28 mouse cellular contexts compared by ENCODE assay signal in genomic region chrX:134844424-134844823, GRCm38 (mm10). TPM values are rescaled to one million over a fixed set of nuclear protein-coding genes. Genes with fewer than 3 reads are reported as not detected.
DNase-seq lines count a peak whose midpoint lies in the region; ATAC-seq and TF ChIP-seq lines count a peak whose summit lies in the region.
"Had no signal": no experiment of that assay in that cellular context is flagged by ENCODE, and none has a peak within 500 bp of the region (broad histone marks: within the 10 kb centered on the region; RNA-seq: fewer than 3 reads in every experiment).

No protein-coding gene starts in this region.

- in situ Hi-C loops in CH12.LX (cut with MboI; ENCODE audit: low pct_ligation_motif_present, low pct_unique_long_range_greater_than_20kb, low sequenced_read_pairs), result no loop called here

- H3K4me2 ChIP-seq in CH12.LX (ENCODE audit: insufficient read depth, low read depth, poor library complexity, severe bottlenecking), result no peak overlapping the region
- no peak overlapping the region for H3K4me2 ChIP-seq in forebrain, postnatal 0 days (ENCODE audit: low read depth)
- H3K4me2 ChIP-seq in hindbrain, embryonic 14.5 days (replicated peaks), result no peak overlapping the region
- no peak overlapping the region for H3K4me2 ChIP-seq in forebrain, embryonic 15.5 days (replicated peaks)
- H3K4me2 ChIP-seq: embryonic facial prominence, embryonic 12.5 days; embryonic facial prominence, embryonic 15.5 days; forebrain, embryonic 12.5 days; heart, embryonic 11.5 days; hindbrain, embryonic 12.5 days had no signal

- TF ChIP-seq RAD21 in CH12.LX (IDR thresholded peaks at IDR 0.05; ENCODE audit: low read depth, low read length), result no peak

- peaks cover 0 to 15% of the 10 kb centered on the region in 2 experiments; a peak in 1 of 4 replicates for H3K4me1 ChIP-seq in CH12.LX (ENCODE audit: control insufficient read depth in 1 of 2, insufficient read depth in 2 of 2)
- no peaks in the 10 kb centered on the region for H3K4me1 ChIP-seq in forebrain, postnatal 0 days (ENCODE audit: insufficient read depth)
- H3K4me1 ChIP-seq in hindbrain, embryonic 14.5 days (replicated peaks; ENCODE audit: control insufficient read depth, insufficient read depth, low read length), result no peaks in the 10 kb centered on the region
- no peaks in the 10 kb centered on the region for H3K4me1 ChIP-seq in forebrain, embryonic 15.5 days
- H3K4me1 ChIP-seq: embryonic facial prominence, embryonic 12.5 days; embryonic facial prominence, embryonic 15.5 days; forebrain, embryonic 12.5 days; hindbrain, embryonic 12.5 days had no signal

- no peak for ATAC-seq in forebrain, postnatal 0 days
- no peak for ATAC-seq in hindbrain, embryonic 14.5 days (ENCODE audit: low FRiP score)
- no peak for ATAC-seq in forebrain, embryonic 15.5 days (replicated peaks)
- ATAC-seq: forebrain, embryonic 16.5 days; hindbrain, embryonic 16.5 days; inflammation-experienced regulatory T-cells, adult 6 months; intestine, embryonic 16.5 days had no signal

- H3K79me2 ChIP-seq in CH12.LX (replicated peaks; ENCODE audit: control insufficient read depth, extremely low read depth, insufficient read depth, poor library complexity, severe bottlenecking), result no peaks in the 10 kb centered on the region

- DNase-seq in 3134 (ENCODE audit: extremely low read depth, insufficient read length, low spot score) (peak; percentile 0), CH12.LX (ENCODE audit: extremely low read depth) (no peak), ZHBTc4 (ENCODE audit: low read depth, low spot score) (peak; percentile 16)
- peak; percentile 3 for DNase-seq in Muller cell, postnatal 12 days (ENCODE audit: inconsistent ontology term)
- DNase-seq in forebrain, postnatal 0 days, result no peak
- DNase-seq in hindbrain, embryonic 14.5 days (ENCODE audit: low spot score), result no peak
- DNase-seq in layer of hippocampus, adult 2 months (ENCODE audit: low spot score in 2 of 2), result no peak
- DNase-seq: adrenal gland, adult 2 months; adrenal gland, postnatal 14 days; cerebellum, adult 11 months; cerebellum, adult 2 months; cerebellum, adult 9-11 months; cerebellum, postnatal 25 days; gastrocnemius, adult 2 months; gastrocnemius, postnatal 14 days; heart, adult 11 months; kidney, adult 18-20 months had no signal

- TF ChIP-seq POLR2A in CH12.LX (IDR thresholded peaks at IDR 0.05; ENCODE audit: low read depth, low read length), result no peak

- H3K36me3 ChIP-seq in CH12.LX (replicated peaks in 1 of 2; ENCODE audit: control insufficient read depth in 1 of 2, insufficient read depth in 1 of 2, low read length in 1 of 2), result no peaks in the 10 kb centered on the region
- no peaks in the 10 kb centered on the region for H3K36me3 ChIP-seq in forebrain, postnatal 0 days (ENCODE audit: insufficient read depth)
- H3K36me3 ChIP-seq in hindbrain, embryonic 14.5 days (replicated peaks; ENCODE audit: control insufficient read depth, insufficient read depth), result no peaks in the 10 kb centered on the region
- H3K36me3 ChIP-seq in forebrain, embryonic 15.5 days, result no peaks in the 10 kb centered on the region
- H3K36me3 ChIP-seq: embryonic facial prominence, embryonic 12.5 days; embryonic facial prominence, embryonic 15.5 days; forebrain, embryonic 12.5 days; G1E; hindbrain, embryonic 12.5 days had no signal

- H3K9ac ChIP-seq in CH12.LX (ENCODE audit: insufficient read depth, low read depth), result no peak overlapping the region
- H3K9ac ChIP-seq in forebrain, postnatal 0 days, result no peak overlapping the region
- no peak overlapping the region for H3K9ac ChIP-seq in hindbrain, embryonic 14.5 days
- no peak overlapping the region for H3K9ac ChIP-seq in forebrain, embryonic 15.5 days (replicated peaks)
- H3K9ac ChIP-seq: embryonic facial prominence, embryonic 12.5 days; embryonic facial prominence, embryonic 15.5 days; forebrain, embryonic 12.5 days; hindbrain, embryonic 12.5 days had no signal

- dilution Hi-C loops in CH12.LX (cut with MboI; ENCODE audit: extremely low pct_ligation_motif_present, extremely low pct_unique_long_range_greater_than_20kb, low sequenced_read_pairs), result no loop called here

- no peak overlapping the region for H3K4me3 ChIP-seq in CH12.LX (replicated peaks in 1 of 3; ENCODE audit: low read depth in 2 of 3, low read length in 2 of 3, poor library complexity in 1 of 3)
- no peak overlapping the region for H3K4me3 ChIP-seq in forebrain, postnatal 0 days (ENCODE audit: low read depth, low read length)
- H3K4me3 ChIP-seq in hindbrain, embryonic 14.5 days (replicated peaks; ENCODE audit: low read length), result no peak overlapping the region
- no peak overlapping the region for H3K4me3 ChIP-seq in forebrain, embryonic 15.5 days
- no peak overlapping the region for H3K4me3 ChIP-seq in layer of hippocampus, adult 2 months
- H3K4me3 ChIP-seq: embryonic facial prominence, embryonic 12.5 days; embryonic facial prominence, embryonic 15.5 days; forebrain, embryonic 12.5 days; gastrocnemius, adult 2 months; hindbrain, embryonic 12.5 days had no signal

- TF ChIP-seq CTCF in CH12.LX (conservative IDR thresholded peaks at IDR 0.05 in 1 of 2, IDR thresholded peaks at IDR 0.05 in 1 of 2; ENCODE audit: low read depth in 2 of 2, low read length in 2 of 2), result no peak
- no peak for TF ChIP-seq CTCF in forebrain, postnatal 0 days (IDR thresholded peaks at IDR 0.05; ENCODE audit: low read depth)
- no peak for TF ChIP-seq CTCF in layer of hippocampus, adult 2 months (conservative IDR thresholded peaks at IDR 0.05)

- no peak for TF ChIP-seq EP300 in CH12.LX (IDR thresholded peaks at IDR 0.05; ENCODE audit: low read length)

- H3K27ac ChIP-seq in CH12.LX (ENCODE audit: insufficient read depth, low read depth), result no peak overlapping the region
- no peak overlapping the region for H3K27ac ChIP-seq in forebrain, postnatal 0 days (ENCODE audit: low read depth, low read length)
- H3K27ac ChIP-seq in hindbrain, embryonic 14.5 days, result no peak overlapping the region
- no peak overlapping the region for H3K27ac ChIP-seq in forebrain, embryonic 15.5 days (replicated peaks)
- H3K27ac ChIP-seq in layer of hippocampus, adult 2 months, result no peak overlapping the region
- H3K27ac ChIP-seq: embryonic facial prominence, embryonic 12.5 days; embryonic facial prominence, embryonic 15.5 days; forebrain, embryonic 12.5 days; gastrocnemius, adult 2 months; hindbrain, embryonic 12.5 days had no signal

- WGBS in forebrain, postnatal 0 days, result 72% methylated on average over 2 of the region's 2 CpGs
- WGBS in hindbrain, embryonic 14.5 days, result 70% methylated on average over 2 of the region's 2 CpGs
- WGBS in forebrain, embryonic 15.5 days, result 70% methylated on average over 2 of the region's 2 CpGs

- no peaks in the 10 kb centered on the region for H3K9me3 ChIP-seq in CH12.LX (replicated peaks; ENCODE audit: low read length)
- no peaks in the 10 kb centered on the region for H3K9me3 ChIP-seq in forebrain, postnatal 0 days (ENCODE audit: low read length)
- H3K9me3 ChIP-seq in hindbrain, embryonic 14.5 days (ENCODE audit: control insufficient read depth, low read length), result no peaks in the 10 kb centered on the region
- H3K9me3 ChIP-seq in forebrain, embryonic 15.5 days, result no peaks in the 10 kb centered on the region
- H3K9me3 ChIP-seq: embryonic facial prominence, embryonic 12.5 days; embryonic facial prominence, embryonic 15.5 days; forebrain, embryonic 12.5 days; G1E; hindbrain, embryonic 12.5 days had no signal

- no peaks in the 10 kb centered on the region for H3K27me3 ChIP-seq in CH12.LX (replicated peaks)
- no peaks in the 10 kb centered on the region for H3K27me3 ChIP-seq in forebrain, postnatal 0 days (ENCODE audit: insufficient read depth, low read length)
- peaks cover 6% of the 10 kb centered on the region; the same call in 1 of the 2 replicates for H3K27me3 ChIP-seq in hindbrain, embryonic 14.5 days (ENCODE audit: control insufficient read depth, insufficient read depth, low read length)
- H3K27me3 ChIP-seq in forebrain, embryonic 15.5 days, result no peaks in the 10 kb centered on the region
- H3K27me3 ChIP-seq: embryonic facial prominence, embryonic 12.5 days; embryonic facial prominence, embryonic 15.5 days had no signal

TF ChIP-seq in CH12.LX, 34 proteins besides CTCF, POLR2A, EP300 and RAD21:
- TF ChIP-seq MYC (IDR thresholded peaks at IDR 0.05; ENCODE audit: low read depth, low read length) (no peak), NRF1 (IDR thresholded peaks at IDR 0.05; ENCODE audit: low read depth, low read length) (no peak), ELF1 (IDR thresholded peaks at IDR 0.05; ENCODE audit: low read depth, low read length) (peak; percentile 24; the same call in 1 of the 2 replicates)
TF ChIP-seq in CH12.LX: peak in this region for 1.

RNA-seq across cellular contexts. Expression of gene Armcx2, which starts 35.4 kb away (rescaled TPM):
- total RNA-seq in CH12.LX (2012; rRNA removed) (12.6 and 15.3 TPM in 2 replicates), CH12.LX (2014; rRNA removed) (18.8 and 20.5 TPM in 2 replicates)
- polyA plus RNA-seq in CH12.LX (2012; ENCODE audit: insufficient read length, low read depth), result 17.3 and 19.6 TPM in 2 replicates
- 104 and 128 TPM in 2 replicates for total RNA-seq in forebrain, postnatal 0 days (2014; rRNA removed)
- polyA plus RNA-seq in forebrain, postnatal 0 days (2015; fragmentation: Nextera tagmentation; extraction: Ambion mirVana), result 57.4 and 70.4 TPM in 2 replicates
- polyA plus RNA-seq in hindbrain, embryonic 14.5 days (2014; fragmentation: Nextera tagmentation; extraction: Ambion mirVana), result 73.0 and 75.3 TPM in 2 replicates
- 70.6 and 75.7 TPM in 2 replicates for polyA plus RNA-seq in forebrain, embryonic 15.5 days (2015; fragmentation: Nextera tagmentation; extraction: Ambion mirVana)
- total RNA-seq in layer of hippocampus, adult 2 months (2021), result 10 to 100 TPM; 87.0 to 87.5 TPM

Comparison
In these comparisons a context has a peak if more than half of its experiments do, and no peak if none do; other contexts are left out.
1. DNase-seq: peak in 3134 (single experiment), Muller cell, postnatal 12 days (single experiment) and ZHBTc4 (single experiment); none in CH12.LX (single experiment), forebrain, postnatal 0 days (single experiment), hindbrain, embryonic 14.5 days (single experiment) and layer of hippocampus, adult 2 months (0 of 2).